Mouse (Mus musculus): Measurements from ENCODE around the gene Vmn1r175.

- TF ChIP-seq CTCF (IDR thresholded peaks at IDR 0.05; ENCODE audit: borderline replicate concordance, control insufficient read depth, extremely low read depth, insufficient read depth, low read length, poor library complexity): no peak
- TF ChIP-seq POLR2A (IDR thresholded peaks at IDR 0.05; ENCODE audit: control insufficient read depth, extremely low read depth, insufficient read depth, low read length, poor library complexity): no peak
Measured at GRCm38 (mm10) chr7:23784526-23784925, 25.9 kb downstream of the Vmn1r175 start.
